Mouse (Mus musculus) neural tube, embryonic 12.5 days (tissue): ENCODE results near the gene Slc4a4. TPM values are rescaled to one million over a fixed set of nuclear protein-coding genes. Genes with fewer than 3 reads are reported as not detected.

Experiments
- ATAC-seq: fragments of 200-750 bp; cut with Nextera tagmentation; 2 replicates; pipeline ENCODE4 v1.8.0; 2017; ENCODE audit warnings: low read depth, mild to moderate bottlenecking, moderate TSS enrichment, moderate library complexity; ENCODE audit not compliant: low FRiP score
- H3K27ac ChIP-seq: fragments of 300-500 bp; sonication (generic); 2 replicates; pipeline ENCODE4 v1.5.1; 2016
- H3K27me3 ChIP-seq: fragments of 300-500 bp; sonication (generic); replicated peaks from 2 replicates; pipeline ENCODE4 v1.6.1; 2016; ENCODE audit warnings: mild to moderate bottlenecking
- H3K36me3 ChIP-seq: fragments of 300-500 bp; sonication (generic); 2 replicates; pipeline ENCODE4 v1.6.1; 2016; ENCODE audit warnings: mild to moderate bottlenecking
- H3K4me1 ChIP-seq: fragments of 300-500 bp; sonication (generic); 2 replicates; pipeline ENCODE4 v1.6.1; 2016
- H3K4me2 ChIP-seq: fragments of 300-500 bp; sonication (generic); replicated peaks from 2 replicates; pipeline ENCODE4 v1.6.1; 2016; ENCODE audit warnings: mild to moderate bottlenecking
- H3K4me3 ChIP-seq: fragments of 300-500 bp; sonication (generic); 2 replicates; pipeline ENCODE4 v1.5.1; 2016
- H3K9ac ChIP-seq: fragments of 300-500 bp; sonication (generic); 2 replicates; pipeline ENCODE4 v1.6.1; 2016; ENCODE audit warnings: mild to moderate bottlenecking
- H3K9me3 ChIP-seq: fragments of 300-500 bp; sonication (generic); 2 replicates; pipeline ENCODE4 v1.6.1; 2016; ENCODE audit warnings: mild to moderate bottlenecking
- whole genome bisulfite sequencing: fragments of 180-500 bp; shearing (Covaris S2); methylation state at CpG from one replicate; pipeline ENCODE4 v1.1.7; 2016; 5-methylcytosine and 5-hydroxymethylcytosine counted together
- polyA plus RNA-seq: library from polyadenylated mRNA; unstranded; fragments of >200 nt; fragmentation: Nextera tagmentation; extraction: Ambion mirVana; gene quantifications from 2 replicates; pipeline ENCODE4 v1.2.1, GENCODE M21; 2016

Slc4a4 gene
- polyA plus RNA-seq, 1 experiment from 2014 or later, result 3.9 TPM

- no peak for ATAC-seq
- 75% methylated on average over 2 of the region's 2 CpGs for WGBS
- no peaks in the 10 kb centered on the region for H3K36me3 ChIP-seq
Measured at GRCm38 (mm10) chr5:88939782-88940181, 53.2 kb downstream of the Slc4a4 start.

GRCm38 (mm10) chr5:88941905-88942304 is 55.3 kb downstream of the Slc4a4 start:
- WGBS, result 91% methylated on average over 7 of the region's 7 CpGs
- H3K9me3 ChIP-seq, result no peaks in the 10 kb centered on the region
- H3K4me3 ChIP-seq, result no peak overlapping the region
- no peak for ATAC-seq
- H3K36me3 ChIP-seq, result no peaks in the 10 kb centered on the region
- no peak overlapping the region for H3K27ac ChIP-seq
- no peak overlapping the region for H3K9ac ChIP-seq
- H3K27me3 ChIP-seq, result no peaks in the 10 kb centered on the region
- H3K4me2 ChIP-seq, result no peak overlapping the region
- H3K4me1 ChIP-seq, result no peaks in the 10 kb centered on the region

More at GRCm38 (mm10) chr5:88939782-88940181, 53.2 kb downstream of the Slc4a4 start:
- H3K27ac ChIP-seq, result no peak overlapping the region
- no peak overlapping the region for H3K4me2 ChIP-seq
- H3K4me3 ChIP-seq, result no peak overlapping the region
- no peaks in the 10 kb centered on the region for H3K4me1 ChIP-seq
- no peaks in the 10 kb centered on the region for H3K27me3 ChIP-seq
- H3K9ac ChIP-seq, result no peak overlapping the region
- no peaks in the 10 kb centered on the region for H3K9me3 ChIP-seq

GRCm38 (mm10) chr5:88945661-88946339 is 59.2 kb downstream of the Slc4a4 start:
- Histone ChIP-seq H3K9me3 (no peaks in the 10 kb centered on the region), H3K4me2 (no peak overlapping the region), H3K9ac (no peak overlapping the region), H3K27me3 (no peaks in the 10 kb centered on the region), H3K4me1 (no peaks in the 10 kb centered on the region), H3K27ac (no peak overlapping the region), H3K36me3 (no peaks in the 10 kb centered on the region), H3K4me3 (no peak overlapping the region)
- ATAC-seq, result no peak
- 68% methylated on average over 10 of the region's 10 CpGs for WGBS

GRCm38 (mm10) chr5:88950337-88950736 is 63.7 kb downstream of the Slc4a4 start:
- Histone ChIP-seq H3K9me3 (no peaks in the 10 kb centered on the region), H3K27ac (no peak overlapping the region), H3K4me2 (no peak overlapping the region), H3K27me3 (no peaks in the 10 kb centered on the region), H3K9ac (no peak overlapping the region), H3K4me3 (no peak overlapping the region), H3K36me3 (no peaks in the 10 kb centered on the region), H3K4me1 (no peaks in the 10 kb centered on the region)
- WGBS, result 95% methylated on average over 7 of the region's 7 CpGs
- ATAC-seq, result no peak

- Histone ChIP-seq H3K4me2 (no peak overlapping the region), H3K9ac (no peak overlapping the region), H3K27me3 (no peaks in the 10 kb centered on the region), H3K4me1 (no peaks in the 10 kb centered on the region), H3K36me3 (no peaks in the 10 kb centered on the region), H3K27ac (no peak overlapping the region), H3K9me3 (no peaks in the 10 kb centered on the region), H3K4me3 (no peak overlapping the region)
- no peak for ATAC-seq
- 87% methylated on average over 17 of the region's 17 CpGs for WGBS
Measured at GRCm38 (mm10) chr5:88952757-88953577, 66.3 kb downstream of the Slc4a4 start.

- Histone ChIP-seq H3K4me1 (no peaks in the 10 kb centered on the region), H3K27me3 (no peaks in the 10 kb centered on the region), H3K9ac (no peak overlapping the region), H3K27ac (no peak overlapping the region), H3K36me3 (no peaks in the 10 kb centered on the region), H3K4me3 (no peak overlapping the region), H3K4me2 (no peak overlapping the region), H3K9me3 (no peaks in the 10 kb centered on the region)
- WGBS, result 84% methylated on average over 5 of the region's 5 CpGs
- ATAC-seq, result no peak
Measured at GRCm38 (mm10) chr5:88957735-88958134, 71.1 kb downstream of the Slc4a4 start.

GRCm38 (mm10) chr5:88958966-88959365 is 72.3 kb downstream of the Slc4a4 start:
- WGBS, result 93% methylated on average over 5 of the region's 5 CpGs
- no peak for ATAC-seq

GRCm38 (mm10) chr5:88959412-88959811 is 72.8 kb downstream of the Slc4a4 start:
- Histone ChIP-seq H3K4me1 (no peaks in the 10 kb centered on the region), H3K9ac (no peak overlapping the region), H3K4me2 (no peak overlapping the region), H3K27me3 (no peaks in the 10 kb centered on the region), H3K27ac (no peak overlapping the region), H3K36me3 (no peaks in the 10 kb centered on the region), H3K9me3 (no peaks in the 10 kb centered on the region), H3K4me3 (no peak overlapping the region)
- 45% methylated on average over 6 of the region's 6 CpGs for WGBS
- ATAC-seq, result no peak

More at GRCm38 (mm10) chr5:88958966-88959365, 72.3 kb downstream of the Slc4a4 start:
- H3K9ac ChIP-seq, result no peak overlapping the region
- H3K9me3 ChIP-seq, result no peaks in the 10 kb centered on the region
- H3K4me1 ChIP-seq, result no peaks in the 10 kb centered on the region
- H3K4me3 ChIP-seq, result no peak overlapping the region
- H3K4me2 ChIP-seq, result no peak overlapping the region
- no peak overlapping the region for H3K27ac ChIP-seq
- H3K36me3 ChIP-seq, result no peaks in the 10 kb centered on the region
- H3K27me3 ChIP-seq, result no peaks in the 10 kb centered on the region

GRCm38 (mm10) chr5:88960342-88961105 is 73.9 kb downstream of the Slc4a4 start:
- no peaks in the 10 kb centered on the region for H3K9me3 ChIP-seq
- no peak overlapping the region for H3K4me2 ChIP-seq
- no peak overlapping the region for H3K27ac ChIP-seq
- H3K4me1 ChIP-seq, result no peaks in the 10 kb centered on the region
- no peaks in the 10 kb centered on the region for H3K36me3 ChIP-seq
- no peak for ATAC-seq
- 88% methylated on average over 5 of the region's 5 CpGs for WGBS
- H3K9ac ChIP-seq, result no peak overlapping the region
- no peak overlapping the region for H3K4me3 ChIP-seq
- H3K27me3 ChIP-seq, result no peaks in the 10 kb centered on the region

- 90% methylated on average over 7 of the region's 7 CpGs for WGBS
- Histone ChIP-seq H3K4me2 (no peak overlapping the region), H3K27ac (no peak overlapping the region), H3K27me3 (no peaks in the 10 kb centered on the region), H3K9ac (no peak overlapping the region), H3K9me3 (no peaks in the 10 kb centered on the region), H3K4me1 (no peaks in the 10 kb centered on the region), H3K4me3 (no peak overlapping the region), H3K36me3 (no peaks in the 10 kb centered on the region)
- no peak for ATAC-seq
Measured at GRCm38 (mm10) chr5:88961351-88961761, 74.7 kb downstream of the Slc4a4 start.

GRCm38 (mm10) chr5:88964685-88965290 is 78.2 kb downstream of the Slc4a4 start:
- no peak overlapping the region for H3K4me3 ChIP-seq
- no peak overlapping the region for H3K9ac ChIP-seq
- no peaks in the 10 kb centered on the region for H3K9me3 ChIP-seq
- WGBS, result 85% methylated on average over 6 of the region's 6 CpGs
- no peak for ATAC-seq
- no peak overlapping the region for H3K27ac ChIP-seq
- no peak overlapping the region for H3K4me2 ChIP-seq
- no peaks in the 10 kb centered on the region for H3K4me1 ChIP-seq
- no peaks in the 10 kb centered on the region for H3K27me3 ChIP-seq
- no peaks in the 10 kb centered on the region for H3K36me3 ChIP-seq

- 91% methylated on average over 4 of the region's 4 CpGs for WGBS
- no peak overlapping the region for H3K4me3 ChIP-seq
- no peaks in the 10 kb centered on the region for H3K27me3 ChIP-seq
- no peaks in the 10 kb centered on the region for H3K36me3 ChIP-seq
- H3K4me2 ChIP-seq, result no peak overlapping the region
- H3K27ac ChIP-seq, result no peak overlapping the region
- no peaks in the 10 kb centered on the region for H3K4me1 ChIP-seq
- H3K9me3 ChIP-seq, result no peaks in the 10 kb centered on the region
- H3K9ac ChIP-seq, result no peak overlapping the region
- no peak for ATAC-seq
Measured at GRCm38 (mm10) chr5:88966507-88966906, 79.9 kb downstream of the Slc4a4 start.
